Mouse (Mus musculus) kidney, adult 9 months (tissue): Measurements from ENCODE around the gene Nr4a3.
A peak's percentile ranks its signal among the peaks of the same experiment; 100 is the strongest.

ENCODE experiments used
- DNase-seq: peaks from one replicate; pipeline ENCODE4 v3.0.0; 2022

The Nr4a3 gene

DNA sequence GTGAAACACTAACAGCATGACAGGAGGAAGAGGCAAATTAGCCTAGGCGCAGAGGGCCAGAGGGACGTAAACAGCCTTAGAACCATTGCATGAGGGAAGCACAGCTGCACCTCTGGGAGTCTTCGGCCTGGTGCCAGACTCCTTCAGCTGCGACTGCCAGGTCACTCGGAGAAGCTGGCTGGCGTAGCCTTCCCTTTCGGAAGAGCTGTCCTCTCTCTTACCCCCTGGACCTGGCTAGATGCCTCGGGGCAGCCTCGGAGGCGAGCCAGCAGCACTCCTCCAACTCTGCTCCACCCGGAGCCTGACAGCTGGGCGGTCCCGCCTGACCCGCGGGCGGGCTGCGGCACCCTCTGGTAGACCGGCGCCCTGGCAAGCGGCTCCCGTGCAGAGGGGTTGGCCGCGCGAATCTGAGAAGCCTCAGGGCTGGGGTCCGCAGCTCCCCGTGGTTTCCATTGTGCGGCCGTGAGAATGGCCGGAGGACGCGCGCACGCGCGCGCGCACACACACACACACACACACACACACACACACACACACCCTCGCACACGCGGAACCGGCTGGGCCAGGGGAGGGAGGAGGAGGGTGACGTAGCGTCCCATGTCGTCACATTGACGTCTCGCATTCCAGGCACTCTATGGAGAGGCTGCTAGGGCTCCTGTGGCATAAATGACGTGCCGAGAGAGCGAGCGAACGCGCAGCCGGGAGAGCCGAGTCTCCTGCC lies at the start of gene Nr4a3:
Gene Nr4a3 (plus strand): TSS at position 663 of the 721 bp plus-strand sequence.
- DNase-seq = peak; percentile 93

GRCm38 (mm10) chr4:48002969-48003368 lies 42.0 kb upstream of the Nr4a3 start:
- no peak for DNase-seq

DNA sequence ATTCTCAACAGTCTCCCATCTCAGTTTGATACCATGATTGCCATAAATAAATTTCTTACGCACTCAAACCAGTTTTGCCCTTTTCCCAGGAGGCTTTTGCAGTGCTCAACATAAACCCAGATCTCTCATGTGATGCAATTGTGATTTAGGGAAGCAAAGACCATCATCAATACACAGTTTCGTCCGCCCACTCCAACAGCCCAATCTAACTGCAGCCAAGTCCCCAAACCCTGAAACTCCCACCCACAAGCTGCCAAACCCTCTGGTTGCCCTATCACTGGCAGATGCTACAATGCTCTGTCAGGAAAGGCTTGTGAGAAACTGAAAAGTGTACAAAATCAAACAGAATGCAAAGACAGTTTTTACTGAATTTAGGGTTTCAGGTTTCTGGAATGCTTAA lies 41.5 kb upstream of the Nr4a3 start:
- DNase-seq = no peak

- DNase-seq = no peak
Observed at GRCm38 (mm10) chr4:48006355-48006754, 38.6 kb upstream of the Nr4a3 start.

DNA sequence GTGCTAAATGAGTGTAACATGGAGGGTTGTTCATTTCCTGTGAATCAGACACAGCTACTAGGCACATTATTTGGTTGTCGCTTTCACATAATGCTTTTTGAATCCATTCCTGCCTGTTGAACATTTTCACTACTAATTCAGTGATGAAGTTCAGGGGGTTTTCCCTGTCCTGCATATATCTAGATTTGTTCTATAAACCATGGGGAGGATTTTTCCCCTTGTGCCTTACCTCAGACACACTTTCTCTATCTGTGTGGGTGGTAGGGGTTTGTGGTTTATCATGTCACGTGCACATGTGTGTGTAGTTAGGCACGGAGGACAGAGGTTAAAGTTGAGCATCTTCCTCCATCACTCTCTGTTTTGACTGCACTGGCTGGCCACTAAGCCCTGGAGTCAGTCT lies 32.7 kb upstream of the Nr4a3 start:
- no peak for DNase-seq

GRCm38 (mm10) chr4:48022966-48023365 lies 22.0 kb upstream of the Nr4a3 start:
- peak; percentile 40 for DNase-seq

- DNase-seq = peak; percentile 36
Observed at GRCm38 (mm10) chr4:48029652-48030051, 15.3 kb upstream of the Nr4a3 start.

- no peak for DNase-seq
Observed at GRCm38 (mm10) chr4:48034287-48034686, 10.7 kb upstream of the Nr4a3 start.

DNA sequence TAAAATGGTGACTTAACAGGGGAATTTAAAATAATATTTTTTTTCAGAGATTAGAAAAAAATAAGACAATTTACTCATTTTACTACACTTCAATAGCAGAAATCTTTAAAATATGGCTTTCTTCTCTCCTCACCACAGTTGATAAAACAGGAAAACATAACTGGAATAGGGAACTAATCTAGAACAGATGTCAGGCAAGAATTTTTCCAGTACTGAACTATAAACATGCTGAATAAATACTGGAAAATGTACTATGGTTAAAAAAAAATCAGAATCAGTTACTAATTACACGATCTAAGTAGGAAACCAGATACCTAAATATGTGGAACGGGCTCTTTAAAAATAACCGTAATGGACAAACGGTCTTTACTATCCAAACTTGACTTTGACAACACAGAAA lies 7.3 kb upstream of the Nr4a3 start:
- DNase-seq = no peak

GRCm38 (mm10) chr4:48038847-48039246 lies 6.1 kb upstream of the Nr4a3 start:
- DNase-seq = no peak

DNA sequence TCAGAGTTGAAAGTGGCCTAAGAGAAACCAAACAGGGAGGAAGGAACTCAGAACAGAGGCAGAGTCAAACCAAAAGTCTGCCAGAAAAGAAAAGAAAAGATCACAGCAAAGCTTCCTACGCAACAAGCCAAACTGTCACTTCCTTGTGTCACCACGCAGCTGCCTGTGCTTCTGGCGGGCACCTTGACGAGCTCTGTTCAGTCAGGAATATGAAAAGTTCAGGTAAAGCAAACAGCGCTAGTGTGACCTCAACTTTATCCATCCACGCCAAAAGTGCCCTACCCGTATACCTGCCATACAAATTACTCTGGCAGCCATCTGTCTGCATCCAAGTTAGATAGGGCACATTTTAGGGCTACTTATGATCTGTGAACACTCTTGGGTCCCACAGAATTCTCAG lies 5.2 kb upstream of the Nr4a3 start:
- no peak for DNase-seq

DNA sequence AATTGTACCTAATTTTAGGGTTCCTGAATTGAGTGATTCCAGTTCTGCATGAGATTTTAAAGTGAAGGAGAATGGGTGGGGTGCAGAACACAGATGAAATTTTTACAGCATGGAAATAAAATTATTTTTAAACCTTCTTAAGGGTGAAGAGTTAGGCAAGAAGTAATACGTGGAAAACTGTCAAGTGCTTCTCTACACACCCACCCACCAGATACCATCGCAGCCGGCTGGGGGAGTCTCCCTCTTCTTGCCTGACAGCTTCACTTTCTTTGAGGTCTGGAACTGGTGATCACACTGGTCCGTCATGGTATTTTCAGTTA lies 2.5 kb upstream of the Nr4a3 start:
- no peak for DNase-seq

GRCm38 (mm10) chr4:48042786-48043701 lies 1.9 kb upstream of the Nr4a3 start:
- peak; percentile 94 for DNase-seq

DNA sequence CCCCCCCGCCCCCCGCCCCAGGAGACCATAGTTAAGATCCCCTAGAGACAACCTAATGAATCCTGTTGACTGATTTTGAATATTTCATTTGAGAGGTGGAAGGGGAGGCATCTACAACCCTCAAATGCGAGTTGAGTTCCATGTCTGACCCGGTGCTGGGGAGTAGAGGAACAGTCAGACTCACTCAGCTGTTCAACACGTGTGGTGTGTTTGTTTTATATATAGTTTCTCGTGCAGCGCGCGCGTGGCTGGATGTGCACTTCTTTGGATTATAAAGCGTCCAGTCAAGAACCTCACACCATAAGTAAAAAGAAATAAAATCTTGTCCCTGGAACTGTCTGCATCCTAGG lies 837 bp upstream of the Nr4a3 start:
- DNase-seq = no peak

DNA sequence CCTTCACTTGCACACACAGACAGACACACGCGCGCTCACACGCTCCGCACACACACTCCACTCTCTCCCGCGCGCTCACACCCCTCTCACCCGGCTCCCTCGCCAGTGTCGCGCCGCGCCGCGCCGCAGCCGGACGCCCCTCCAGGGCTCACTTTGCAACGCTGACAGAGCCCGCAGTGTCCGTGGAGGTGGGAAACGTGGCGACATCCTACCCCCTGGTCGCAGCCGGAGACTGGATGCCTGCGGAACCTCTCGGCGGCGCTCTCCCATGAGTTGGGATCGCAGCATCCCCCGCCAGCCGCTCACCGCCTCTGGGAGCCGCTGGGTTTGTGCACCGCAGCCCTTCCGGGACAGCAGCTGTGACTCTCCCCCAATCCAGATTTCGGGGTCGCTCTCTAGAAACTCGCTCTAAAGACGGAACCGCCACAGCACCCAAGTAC lies 348 bp downstream of the Nr4a3 start:
- DNase-seq = no peak

DNA sequence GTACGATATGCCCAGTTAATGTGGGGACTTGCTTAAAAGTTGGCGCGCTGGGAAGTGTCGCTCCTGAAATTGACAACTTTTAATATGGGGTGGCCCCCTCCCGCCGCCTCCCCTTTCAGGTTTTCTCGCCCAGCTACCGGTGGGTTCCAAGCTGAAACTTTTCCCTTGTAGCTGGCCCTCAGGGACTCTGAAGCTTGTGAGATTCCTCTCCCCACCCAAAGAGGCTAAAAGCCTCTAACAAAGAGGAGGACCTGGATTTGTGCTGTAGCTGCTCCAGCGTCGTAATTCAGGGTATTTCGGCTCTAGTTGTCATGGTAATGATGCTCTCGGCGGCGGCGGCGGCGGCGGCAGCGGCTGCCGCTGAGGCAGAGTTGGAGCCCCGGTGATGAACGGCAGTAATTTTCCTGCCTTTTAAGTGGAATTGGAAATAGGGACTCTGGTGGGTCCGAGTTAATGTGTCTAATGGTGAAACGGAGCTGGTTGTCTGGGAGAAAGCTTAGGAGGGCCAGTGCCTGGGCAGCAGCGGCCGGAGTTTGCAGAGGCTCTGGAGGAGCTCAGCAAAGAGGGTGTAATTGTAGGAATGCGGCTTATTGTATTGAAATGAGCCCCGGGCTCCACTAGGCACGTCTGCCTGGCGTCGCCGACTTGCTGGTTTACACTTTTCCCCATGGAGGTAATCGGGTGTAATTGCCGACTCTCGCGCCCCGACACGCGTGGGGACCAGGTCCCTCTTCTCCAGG lies 938 bp downstream of the Nr4a3 start:
- no peak for DNase-seq

- peak; percentile 28 for DNase-seq
Observed at GRCm38 (mm10) chr4:48046461-48046901, 1.5 kb downstream of the Nr4a3 start.

- DNase-seq = no peak
Observed at GRCm38 (mm10) chr4:48047136-48047765, 2.3 kb downstream of the Nr4a3 start.

- no peak for DNase-seq
Observed at GRCm38 (mm10) chr4:48047766-48048371, 2.9 kb downstream of the Nr4a3 start.

DNA sequence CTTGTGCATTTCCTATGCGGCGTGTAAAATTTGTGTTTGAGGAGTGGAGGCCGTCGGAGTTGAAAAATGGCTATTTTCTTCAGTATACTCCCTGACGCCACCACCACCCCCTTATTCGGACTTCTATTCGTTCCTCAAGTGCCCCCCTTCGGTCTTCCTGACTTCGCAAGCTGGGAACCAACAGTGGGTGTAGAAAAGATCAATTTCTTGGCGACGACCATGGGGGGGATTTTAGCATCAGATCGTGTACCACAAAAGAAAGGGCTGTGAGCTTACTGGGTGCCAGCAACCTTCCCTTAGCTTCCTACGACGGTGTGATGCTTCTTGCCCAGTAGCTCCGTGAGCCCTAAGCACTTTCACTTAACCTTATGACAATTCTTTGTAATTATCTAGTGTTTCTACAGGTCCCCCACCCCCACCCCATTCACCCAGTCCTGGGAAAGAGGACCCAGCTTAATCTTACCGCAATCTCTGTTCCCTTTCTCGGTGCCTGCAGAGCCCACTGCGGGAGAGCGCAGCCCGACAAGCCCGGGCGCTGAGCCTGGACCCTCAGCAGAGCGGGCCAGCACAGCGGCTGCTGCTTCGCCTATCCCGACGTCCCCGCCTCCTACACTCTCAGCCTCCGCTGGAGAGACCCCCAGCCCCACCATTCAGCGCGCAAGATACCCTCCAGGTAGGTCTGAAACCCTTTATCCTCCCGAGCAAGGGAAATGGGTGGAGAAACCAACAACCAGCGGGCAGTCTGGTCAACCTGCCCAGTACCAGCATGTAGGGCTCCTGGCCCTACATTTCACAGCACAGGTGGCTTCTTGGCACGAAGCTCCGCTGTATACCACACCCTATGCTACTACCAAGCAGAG lies 3.7 kb downstream of the Nr4a3 start:
- no peak for DNase-seq

- no peak for DNase-seq
Observed at GRCm38 (mm10) chr4:48050020-48050419, 5.1 kb downstream of the Nr4a3 start.

DNA sequence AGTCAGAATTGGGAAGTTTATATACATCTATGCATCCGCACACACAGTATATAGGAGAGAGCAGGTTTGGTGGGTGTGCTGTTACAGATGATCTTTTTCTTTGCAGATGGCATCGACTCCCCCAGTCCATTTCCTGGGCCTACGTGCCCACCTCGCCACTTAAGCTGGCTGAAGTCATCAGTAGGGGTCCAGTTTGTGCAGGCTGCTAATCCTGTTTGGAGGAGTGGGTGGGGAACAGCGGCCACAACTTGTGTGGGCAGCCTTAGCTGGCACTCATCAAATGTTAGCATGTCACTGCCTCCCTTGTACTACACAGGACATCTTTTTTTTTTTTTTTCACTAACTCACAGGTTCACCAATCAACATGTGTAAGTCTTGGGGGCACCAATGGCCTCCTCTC lies 5.5 kb downstream of the Nr4a3 start:
- DNase-seq = no peak
